Mouse (Mus musculus) sigmoid colon, adult 10 weeks (tissue): ENCODE measurements around the gene Olfr948. TPM values are rescaled to one million over a fixed set of nuclear protein-coding genes. Genes with fewer than 3 reads are reported as not detected.

Source experiments
- polyA plus RNA-seq: library from polyadenylated mRNA; stranded (reverse); fragments of 350-450 nt; fragmentation: Illumina TruSeq; extraction: RNeasy Lipid Tissue Mini Kit (QIAGEN cat#74804); gene quantifications from one replicate; pipeline ENCODE4 v1.2.3, GENCODE M21; 2014; ENCODE audit warnings: low read depth, low replicate concordance

The Olfr948 gene
- polyA plus RNA-seq = not detected

DNA sequence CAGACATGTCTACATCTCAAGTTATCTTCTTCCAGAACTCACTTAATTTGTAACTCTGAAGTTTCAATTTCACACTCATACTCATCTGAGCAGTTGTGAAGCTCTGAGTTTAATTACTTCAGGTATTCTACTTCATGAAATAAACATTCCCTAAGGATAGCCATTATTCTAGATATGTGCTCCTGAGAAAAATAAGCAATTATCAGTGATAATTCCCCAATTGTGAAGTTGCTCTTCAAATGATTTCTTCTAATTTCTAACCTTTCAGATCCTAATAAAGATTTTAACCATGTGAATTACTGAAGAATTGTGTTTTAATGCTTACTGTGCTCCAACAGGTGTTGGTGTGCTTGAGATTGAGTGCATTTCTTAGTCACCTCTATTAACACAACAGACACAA lies at the start of gene Olfr948:
Gene Olfr948, minus strand, starts transcription at position 101 of the 400 bp plus-strand sequence.

DNA sequence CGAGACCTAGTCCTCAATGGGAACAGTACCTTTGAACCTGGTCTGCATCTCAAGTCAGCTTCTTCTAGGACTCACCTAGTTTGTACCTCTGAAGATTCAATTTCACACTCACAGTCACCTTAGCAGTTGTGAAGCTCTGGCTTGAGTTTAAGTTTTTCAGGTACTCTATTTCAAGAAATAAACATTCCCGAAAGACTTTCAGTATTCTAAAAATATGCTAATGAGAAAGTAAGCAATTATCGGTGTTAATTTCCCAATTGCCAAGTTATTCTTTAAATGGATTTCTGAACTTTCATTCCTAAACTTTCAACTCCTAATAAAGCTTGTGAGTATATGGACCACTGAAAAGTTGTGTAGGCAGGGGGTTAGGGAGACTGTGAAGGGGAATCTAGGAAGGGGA lies 49.1 kb downstream of the Olfr948 start, which contains the start of gene Olfr945:
Gene Olfr945, minus strand, starts transcription at position 101 of the 400 bp plus-strand sequence.

Other genes with a start within 250 kb of the Olfr948 start
- gene Olfr938, start 247.2 kb downstream of the Olfr948 start, polyA plus RNA-seq = not detected
- gene Olfr27, start 197.9 kb downstream of the Olfr948 start, polyA plus RNA-seq = not detected
- gene Olfr943, start 159.7 kb downstream of the Olfr948 start, polyA plus RNA-seq = not detected
- gene Olfr944, start 124.1 kb downstream of the Olfr948 start, polyA plus RNA-seq = not detected
- not detected for gene Olfr1537, start 76.1 kb downstream of the Olfr948 start, polyA plus RNA-seq
- not detected for gene Olfr945, start 49.2 kb downstream of the Olfr948 start, polyA plus RNA-seq
- gene Olfr951, start 61.4 kb upstream of the Olfr948 start, polyA plus RNA-seq = not detected
- not detected for gene Olfr952, start 101.1 kb upstream of the Olfr948 start, polyA plus RNA-seq
- not detected for gene Olfr954, start 130.7 kb upstream of the Olfr948 start, polyA plus RNA-seq
- not detected for gene Olfr955, start 145.9 kb upstream of the Olfr948 start, polyA plus RNA-seq
- gene Olfr44, start 167.9 kb upstream of the Olfr948 start, polyA plus RNA-seq = not detected
- not detected for gene Olfr957, start 189.8 kb upstream of the Olfr948 start, polyA plus RNA-seq
- not detected for gene Olfr958, start 228.0 kb upstream of the Olfr948 start, polyA plus RNA-seq
- not detected for gene Olfr959, start 249.5 kb upstream of the Olfr948 start, polyA plus RNA-seq